Mouse (Mus musculus) bone marrow macrophage, adult 2 months (primary cell): ENCODE data around the gene Vav3.

Experiments
- CTCF ChIP-seq: IDR thresholded peaks from 2 replicates; pipeline ENCODE4 v1.5.1; 2012; ENCODE audit warnings: low read depth, mild to moderate bottlenecking, low read length, moderate library complexity
- POLR2A ChIP-seq: IDR thresholded peaks from 2 replicates; pipeline ENCODE4 v1.6.1; 2012; ENCODE audit warnings: mild to moderate bottlenecking, low read depth, low read length, borderline replicate concordance

GRCm38 (mm10) chr3:109332755-109333154 lies 7.7 kb upstream of the Vav3 start:
- TF ChIP-seq CTCF (no peak), POLR2A (no peak)
